Mouse (Mus musculus): Measurements from ENCODE around the gene Psd. TPM values are rescaled to one million over a fixed set of nuclear protein-coding genes. Genes with fewer than 3 reads are reported as not detected.

Gene Psd
- total RNA-seq, 2 experiments from 2014 or later: 614 to 671 TPM

DNA sequence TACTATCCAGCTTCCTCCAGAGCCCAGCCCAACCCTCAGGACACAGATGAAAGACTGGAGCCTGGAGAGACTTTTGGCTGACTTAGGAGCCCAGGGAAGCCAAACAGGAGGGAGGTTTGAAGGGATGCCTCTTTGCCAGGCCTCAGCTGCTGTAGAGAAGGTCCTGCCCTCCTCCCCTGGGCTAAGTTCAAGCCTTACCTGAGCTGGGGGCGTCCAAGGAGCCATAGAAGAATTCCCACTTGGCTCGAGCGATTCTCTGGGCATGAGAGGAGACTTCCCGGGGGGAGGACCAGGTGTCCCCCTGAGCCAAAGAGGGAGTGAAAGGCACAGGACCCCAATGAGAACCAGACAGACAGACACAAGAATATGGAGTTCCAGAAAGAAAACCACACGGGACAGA lies 3.2 kb downstream of the Psd start:
- intact Hi-C loops (cut with DNase I): no loop called here
- DNase-seq (ENCODE audit: low spot score in 2 of 2): no peak

DNA sequence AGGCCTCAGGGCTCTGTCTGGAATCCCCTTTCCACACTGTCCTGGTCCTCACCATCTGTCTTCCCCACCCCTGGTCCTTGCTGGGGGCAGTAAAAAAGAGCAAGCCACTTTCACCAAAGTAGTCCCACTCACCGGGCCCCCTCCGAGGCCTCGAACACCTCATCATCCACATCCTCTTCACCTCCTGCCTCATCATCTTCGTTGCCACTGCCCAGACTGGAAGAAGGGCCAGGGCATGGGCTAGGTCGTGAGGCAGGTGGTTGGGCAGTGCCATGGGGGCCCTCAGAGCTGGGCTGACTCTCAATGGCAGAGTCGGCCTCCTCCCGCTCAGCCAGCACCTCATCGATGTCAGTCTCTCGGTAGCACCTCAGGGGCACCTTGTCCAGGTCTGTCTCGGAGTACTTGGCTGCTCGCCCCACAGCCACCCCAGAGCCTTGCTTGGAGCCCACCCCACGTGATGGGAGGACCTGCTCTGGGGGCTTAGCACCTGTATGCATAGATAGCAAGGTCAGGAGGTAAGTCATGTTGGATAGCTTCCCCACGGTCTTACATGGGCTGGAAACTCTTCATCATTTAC lies 3.9 kb downstream of the Psd start:
- DNase-seq (ENCODE audit: low spot score in 2 of 2): no peak
- intact Hi-C loops (cut with DNase I): no loop called here

DNA sequence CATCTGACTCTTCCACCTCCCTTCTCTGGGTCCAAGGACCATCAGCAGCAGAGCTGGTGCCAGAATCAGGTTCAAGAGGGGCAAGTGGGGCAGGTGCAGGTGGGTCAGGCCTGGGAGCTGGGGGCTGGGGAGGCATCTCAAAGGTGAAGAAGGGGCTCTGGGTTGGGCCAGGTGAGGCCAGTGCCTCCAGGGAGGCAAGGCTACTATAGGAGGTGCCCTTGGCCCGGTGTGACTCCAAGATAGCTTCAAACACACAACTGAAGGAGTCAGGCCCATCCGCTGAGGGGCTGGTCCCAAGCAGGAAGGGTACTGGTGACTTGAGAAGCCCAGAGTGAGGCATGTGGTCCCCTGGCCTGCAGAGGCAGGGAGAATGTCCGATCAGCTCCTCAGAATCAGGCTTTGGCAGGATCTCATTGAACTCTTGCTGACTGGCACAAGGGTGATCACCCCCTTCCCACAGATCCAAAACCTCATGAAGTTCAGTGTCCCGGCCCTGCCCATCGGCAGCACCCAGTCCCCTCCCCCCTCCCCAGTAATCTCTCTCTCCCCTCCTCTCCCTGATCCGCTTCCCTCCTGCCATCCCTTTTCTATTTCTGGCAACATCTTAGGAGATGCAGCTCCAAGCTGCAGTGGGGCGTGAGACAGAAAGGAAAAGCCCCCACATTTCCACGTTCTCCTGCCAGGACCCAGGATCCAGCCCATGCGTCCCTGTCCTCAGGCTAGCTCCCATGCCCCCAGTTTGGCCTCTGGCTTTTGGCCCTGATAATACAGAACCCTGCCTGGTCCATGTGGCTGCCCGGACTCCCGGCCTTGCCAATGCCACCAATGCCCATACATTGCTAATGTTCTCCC lies 4.6 kb downstream of the Psd start:
- peak in 1 of 2 experiments; percentile 24 for DNase-seq (ENCODE audit: low spot score in 2 of 2)
- intact Hi-C loops (cut with DNase I): no loop called here

DNA sequence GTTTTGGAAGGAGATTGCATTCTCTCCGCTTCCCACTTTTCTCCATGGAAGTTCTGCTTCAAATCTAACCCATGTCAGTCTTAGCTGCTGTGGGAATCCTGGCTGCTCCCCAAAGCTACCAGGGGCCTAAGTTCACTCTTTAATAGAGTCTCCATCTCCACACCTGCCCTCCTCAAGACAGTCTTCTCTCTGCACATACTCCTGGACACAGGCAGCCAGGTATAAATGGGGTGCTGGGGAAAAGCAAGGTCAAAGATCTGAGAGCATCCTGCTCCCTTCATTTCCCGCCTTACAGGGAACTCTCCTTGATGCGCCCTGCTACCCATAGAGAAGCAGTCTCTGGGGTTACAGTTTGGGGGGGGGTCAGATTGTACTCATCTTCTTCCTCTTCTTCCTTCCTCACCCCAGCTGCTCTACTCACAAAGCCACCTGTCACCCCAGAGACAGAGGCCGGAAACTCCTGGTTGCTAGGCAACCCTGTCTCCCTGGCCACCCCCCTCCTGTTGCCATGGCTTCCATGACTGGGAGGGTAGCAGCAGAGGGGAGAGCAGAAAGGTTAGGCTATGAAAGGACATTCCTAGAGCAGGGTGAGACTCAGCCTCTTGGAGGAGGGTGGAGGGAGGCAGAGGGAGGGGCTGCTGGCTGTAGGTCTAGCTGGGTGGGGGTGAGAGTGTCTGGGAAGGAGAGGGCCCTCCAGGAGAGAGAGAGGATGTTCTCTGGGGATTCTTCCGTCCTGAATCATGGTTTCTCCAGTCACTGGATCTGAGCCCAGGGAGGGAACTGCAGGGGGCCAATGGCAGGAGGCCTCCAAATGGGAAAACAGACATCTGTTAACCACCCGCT lies 5.6 kb downstream of the Psd start:
- peak in 1 of 2 experiments; percentile 40 for DNase-seq (ENCODE audit: low spot score in 2 of 2)
- intact Hi-C loops (cut with DNase I): no loop called here

DNA sequence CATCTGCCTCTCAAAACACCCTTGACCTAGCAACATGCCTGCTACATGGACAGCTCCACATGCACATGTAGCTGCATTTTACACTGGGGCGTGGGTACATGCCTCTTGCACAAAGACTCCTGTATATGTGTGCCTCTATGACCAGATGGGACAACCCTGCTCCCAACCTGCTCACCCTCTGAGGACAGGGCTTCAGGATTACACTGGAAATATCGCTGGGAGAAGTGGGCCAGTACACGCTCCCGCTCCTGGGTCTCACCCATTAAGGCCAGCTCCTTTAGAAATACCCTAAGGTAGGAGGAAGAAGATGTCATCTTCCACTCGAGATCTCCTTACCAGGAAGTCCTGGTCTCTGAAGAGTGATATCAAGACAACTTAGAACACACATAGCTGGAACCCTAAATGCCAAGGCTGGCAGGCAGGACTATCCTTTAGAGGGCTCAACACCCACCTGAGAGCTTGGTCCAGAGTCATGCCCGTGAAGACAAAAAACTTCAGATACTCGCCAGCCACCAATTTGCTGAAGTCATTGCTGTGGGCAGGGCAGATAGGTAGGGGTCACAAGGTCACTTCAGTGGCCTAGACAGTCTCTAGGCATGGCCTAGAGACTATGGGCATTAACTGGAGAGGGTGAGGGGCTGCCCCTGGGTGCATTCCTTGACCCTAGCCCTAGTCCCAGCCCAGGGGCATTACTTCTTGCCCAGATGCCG lies 6.7 kb downstream of the Psd start:
- DNase-seq (ENCODE audit: low spot score in 2 of 2): peak in 1 of 2 experiments; percentile 3
- intact Hi-C loops (cut with DNase I): no loop called here

GRCm38 (mm10) chr19:46318586-46319378 lies 8.2 kb downstream of the Psd start:
- intact Hi-C loops (cut with DNase I): loop anchor here (2.0 kb wide), 1 partner anchor 30 kb away; no protein-coding TSS in a partner anchor
- peak; percentile 90 to 94 for DNase-seq (ENCODE audit: low spot score in 2 of 2)

- DNase-seq (ENCODE audit: low spot score in 2 of 2): peak; percentile 66 to 82
- intact Hi-C loops (cut with DNase I): loop anchor here (2.0 kb wide), 1 partner anchor 31 kb away; no protein-coding TSS in a partner anchor
Measured at GRCm38 (mm10) chr19:46318031-46318471, 8.9 kb downstream of the Psd start.

DNA sequence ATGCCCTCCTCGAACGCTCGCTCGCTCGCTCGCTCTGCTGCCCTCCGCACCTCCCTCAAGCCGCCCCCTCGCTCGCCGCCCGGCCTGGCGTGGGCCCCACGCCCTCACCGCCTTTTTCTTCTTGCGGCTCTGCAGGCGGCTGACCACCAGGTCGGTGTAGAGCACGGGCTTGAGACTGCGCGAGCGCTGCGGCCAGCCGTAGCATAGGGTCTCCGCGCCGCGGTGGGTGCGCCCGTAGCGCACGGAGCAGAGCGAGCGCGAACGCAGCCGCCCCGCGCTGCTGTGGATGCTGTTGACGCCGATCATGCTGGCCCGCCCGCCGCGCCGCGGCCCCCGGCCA lies 9.4 kb downstream of the Psd start:
- DNase-seq (ENCODE audit: low spot score in 2 of 2): peak in 1 of 2 experiments; percentile 12
- intact Hi-C loops (cut with DNase I): no loop called here

GRCm38 (mm10) chr19:46316846-46317545 lies 10.0 kb downstream of the Psd start:
- intact Hi-C loops (cut with DNase I): no loop called here

DNA sequence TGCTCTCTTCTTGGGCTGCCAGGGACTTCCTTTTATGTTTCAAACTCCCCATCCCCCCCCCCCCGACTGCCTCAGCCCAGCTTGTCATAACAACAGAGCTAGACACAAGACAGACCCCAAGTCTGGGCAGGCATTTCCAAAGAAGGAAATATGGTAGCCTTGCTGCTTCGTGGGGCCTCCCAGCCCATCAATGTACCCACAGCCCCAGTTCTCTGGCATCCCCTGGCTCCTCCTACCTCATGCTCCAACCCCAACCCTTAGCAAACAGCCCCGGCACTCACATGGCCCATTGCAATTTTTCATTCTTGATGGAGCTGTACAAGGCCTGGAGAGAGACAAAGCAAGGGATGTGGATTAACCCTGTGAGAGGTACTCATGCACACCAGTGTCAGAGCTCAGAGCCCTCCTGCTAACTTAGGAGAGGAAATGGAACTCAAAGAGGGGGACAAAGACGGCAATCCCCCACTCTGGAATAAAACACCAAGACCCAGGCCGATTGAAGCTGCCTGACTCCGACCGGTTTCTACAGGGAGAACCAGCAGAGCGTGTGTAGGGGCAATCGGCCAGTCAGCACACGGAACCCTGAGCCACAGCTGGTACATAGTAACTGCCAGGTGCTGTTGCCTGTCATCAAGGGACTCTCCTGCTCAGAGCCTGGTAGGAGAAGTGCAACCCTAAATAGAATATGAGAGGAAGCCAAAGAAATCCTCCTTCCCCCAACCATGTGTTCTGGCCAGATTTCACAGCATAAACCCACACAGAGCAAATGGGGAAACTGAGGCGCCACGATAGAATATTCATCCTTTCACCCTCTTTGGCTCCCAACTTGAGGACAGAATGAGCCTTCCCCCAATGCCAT lies 11.0 kb downstream of the Psd start:
- intact Hi-C loops (cut with DNase I): no loop called here
- peak in 1 of 2 experiments; percentile 33 for DNase-seq (ENCODE audit: low spot score in 2 of 2)

More at GRCm38 (mm10) chr19:46316846-46317545, 10.0 kb downstream of the Psd start:
- DNase-seq (ENCODE audit: low spot score in 2 of 2): peak; percentile 84 to 89

DNA sequence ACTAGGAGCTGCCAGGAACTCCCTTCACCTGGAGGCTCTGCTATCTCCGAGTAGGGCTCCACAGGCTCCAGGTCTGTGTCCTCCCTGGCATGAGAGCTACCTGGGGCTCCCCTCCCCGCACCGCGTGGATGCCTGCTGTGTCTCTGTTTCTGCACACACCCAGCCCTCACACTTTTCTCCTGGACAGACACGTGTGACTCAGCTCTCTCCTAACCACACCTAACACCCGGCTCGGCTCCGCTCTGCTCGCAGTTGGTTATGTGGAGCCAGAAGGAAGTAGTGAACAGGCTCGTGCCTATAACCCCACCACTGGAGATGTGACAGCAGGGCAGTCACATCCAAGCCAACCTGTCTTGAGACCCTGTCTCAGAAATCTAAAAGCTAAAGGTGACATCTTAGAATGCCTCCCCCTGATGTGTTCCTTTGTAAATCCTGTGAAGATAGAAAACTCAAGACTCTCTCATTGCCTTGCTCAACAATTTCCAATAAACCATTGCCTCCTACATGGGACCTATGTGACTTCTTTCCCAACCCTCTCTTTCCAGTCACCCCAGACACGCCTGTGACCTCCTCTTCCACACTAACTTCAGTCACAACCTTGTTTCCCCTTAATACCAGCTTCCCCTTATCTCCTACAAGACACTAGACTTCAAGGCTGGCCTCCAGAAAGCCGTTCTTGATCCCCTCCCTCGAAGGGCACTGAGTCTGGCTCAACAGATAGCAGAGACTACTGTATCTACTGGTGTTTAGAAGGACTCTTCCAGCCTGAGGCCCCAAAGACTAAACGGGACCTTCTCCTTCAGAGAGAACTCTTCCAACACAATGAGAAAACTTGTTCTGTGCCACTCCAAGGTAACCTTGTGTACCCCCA lies 11.8 kb downstream of the Psd start:
- peak; percentile 4 to 34 for DNase-seq (ENCODE audit: low spot score in 2 of 2)
- intact Hi-C loops (cut with DNase I): no loop called here

GRCm38 (mm10) chr19:46314151-46314601 lies 12.8 kb downstream of the Psd start:
- DNase-seq (ENCODE audit: low spot score in 2 of 2): peak in 1 of 2 experiments; percentile 6
- intact Hi-C loops (cut with DNase I): no loop called here

DNA sequence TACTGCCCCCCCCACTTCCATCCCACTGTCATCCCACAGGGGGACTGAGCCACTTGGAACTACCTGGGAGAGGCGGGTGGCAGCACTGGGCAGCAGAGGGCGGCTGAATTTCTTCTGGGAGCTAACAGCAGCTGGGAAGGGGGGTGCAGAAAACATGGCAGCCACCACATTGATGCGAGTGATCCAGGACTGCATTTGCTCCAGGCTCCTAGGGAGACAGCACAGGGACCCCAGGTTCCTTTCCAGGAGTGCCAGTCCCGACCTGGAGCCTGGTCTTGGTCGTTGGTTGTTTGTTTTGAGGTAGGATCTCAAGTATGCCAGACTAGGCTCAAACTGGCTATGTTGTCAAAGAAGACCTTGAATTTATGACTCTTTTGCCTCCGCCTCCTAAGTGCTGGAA lies 13.4 kb downstream of the Psd start:
- DNase-seq (ENCODE audit: low spot score in 2 of 2): no peak
- intact Hi-C loops (cut with DNase I): no loop called here

- intact Hi-C loops (cut with DNase I): no loop called here
- DNase-seq (ENCODE audit: low spot score in 2 of 2): no peak
Measured at GRCm38 (mm10) chr19:46313116-46313515, 13.8 kb downstream of the Psd start.

DNA sequence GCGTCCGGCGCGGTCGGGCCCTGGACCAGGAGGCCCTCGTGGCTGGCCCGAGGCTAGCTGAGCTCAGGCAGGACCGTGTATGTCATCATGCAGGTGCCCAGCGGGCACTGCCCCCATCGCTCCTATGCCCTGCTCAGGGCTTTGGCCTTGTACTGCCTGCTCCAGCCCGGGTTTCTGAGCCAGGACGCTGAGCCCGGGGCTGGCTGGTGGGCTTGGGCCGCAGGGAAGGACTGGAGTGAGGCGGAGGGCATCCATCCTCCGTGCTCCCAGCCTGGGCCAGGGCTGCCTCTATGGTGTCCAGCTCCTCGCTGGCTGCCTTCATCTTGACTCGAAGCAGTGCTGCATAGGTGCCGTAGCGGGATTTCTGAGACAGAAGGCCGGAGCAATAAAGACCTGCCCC lies 14.4 kb downstream of the Psd start:
- intact Hi-C loops (cut with DNase I): no loop called here
- peak in 1 of 2 experiments; percentile 5 for DNase-seq (ENCODE audit: low spot score in 2 of 2)

- DNase-seq (ENCODE audit: low spot score in 2 of 2): no peak
Measured at GRCm38 (mm10) chr19:46311341-46311740, 15.6 kb downstream of the Psd start.

More at GRCm38 (mm10) chr19:46311341-46311740, 15.6 kb downstream of the Psd start:
- intact Hi-C loops (cut with DNase I): no loop called here

All from left cerebral cortex, postnatal 36 days (tissue).